Mouse (Mus musculus) bone marrow, adult 2 months (tissue): ENCODE results near the gene Acp4. TPM values are rescaled to one million over a fixed set of nuclear protein-coding genes. Genes with fewer than 3 reads are reported as not detected.

Source experiments
- H3K27ac ChIP-seq: fragments of 200-500 bp; 2 replicates; pipeline ENCODE4 v1.5.1; 2012; ENCODE audit warnings: low read depth, mild to moderate bottlenecking, control low read depth, inconsistent platforms, low read length; ENCODE audit not compliant: control insufficient read depth, poor library complexity, insufficient read depth
- H3K4me1 ChIP-seq: fragments of 200-500 bp; 2 replicates; pipeline ENCODE4 v1.6.1; 2011; ENCODE audit warnings: low read length; ENCODE audit not compliant: control insufficient read depth, insufficient read depth
- H3K4me3 ChIP-seq: fragments of 200-500 bp; replicated peaks from 2 replicates; pipeline ENCODE3; 2011; ENCODE audit warnings: mild to moderate bottlenecking, low read depth, low read length, control low read depth; ENCODE audit not compliant: control insufficient read depth
- CTCF ChIP-seq: fragments of 200-500 bp; IDR thresholded peaks from 2 replicates; pipeline ENCODE4 v1.5.1; 2011; ENCODE audit warnings: low read length, control low read depth; ENCODE audit not compliant: control insufficient read depth, insufficient read depth
- POLR2A ChIP-seq: fragments of 200-500 bp; IDR thresholded peaks from 2 replicates; pipeline ENCODE4 v1.6.1; 2011; ENCODE audit warnings: low read depth, mild to moderate bottlenecking, control low read depth, low read length, borderline replicate concordance; ENCODE audit not compliant: control insufficient read depth
- WGBS: fragments of 180-500 bp; shearing (Covaris S2); methylation state at CpG from one replicate; pipeline ENCODE4 v1.1.7; 2018; 5-methylcytosine and 5-hydroxymethylcytosine counted together
- polyA plus RNA-seq: library from polyadenylated mRNA; stranded (reverse); fragments of >200 nt; gene quantifications from 2 replicates; pipeline ENCODE4 v1.2.4, GENCODE M21; 2011; ENCODE audit warnings: low replicate concordance; ENCODE audit not compliant: missing spikeins, insufficient read depth, insufficient read length

The Acp4 gene
- polyA plus RNA-seq, 1 experiment = not detected

DNA sequence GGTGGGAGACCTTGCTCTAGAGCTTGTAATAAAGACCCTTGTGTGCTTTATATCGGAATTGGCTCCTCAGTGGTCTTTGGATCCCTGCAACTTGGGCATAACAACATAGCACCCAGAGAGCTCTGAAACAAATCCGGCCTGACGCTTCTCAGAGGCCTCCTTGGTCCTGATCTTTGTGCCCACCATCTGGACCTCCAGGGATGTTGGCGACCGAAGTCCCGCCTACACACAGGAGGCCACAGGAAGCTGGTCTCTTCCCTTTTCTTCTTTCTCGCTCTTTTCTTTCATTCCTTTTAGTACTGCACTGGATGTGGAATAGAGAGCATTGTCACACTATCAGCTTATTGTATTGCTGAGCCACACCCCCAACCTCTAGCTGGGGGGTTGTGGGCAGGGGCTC lies 16.3 kb upstream of the Acp4 start:
- WGBS = 68% methylated on average over 7 of the region's 7 CpGs

DNA sequence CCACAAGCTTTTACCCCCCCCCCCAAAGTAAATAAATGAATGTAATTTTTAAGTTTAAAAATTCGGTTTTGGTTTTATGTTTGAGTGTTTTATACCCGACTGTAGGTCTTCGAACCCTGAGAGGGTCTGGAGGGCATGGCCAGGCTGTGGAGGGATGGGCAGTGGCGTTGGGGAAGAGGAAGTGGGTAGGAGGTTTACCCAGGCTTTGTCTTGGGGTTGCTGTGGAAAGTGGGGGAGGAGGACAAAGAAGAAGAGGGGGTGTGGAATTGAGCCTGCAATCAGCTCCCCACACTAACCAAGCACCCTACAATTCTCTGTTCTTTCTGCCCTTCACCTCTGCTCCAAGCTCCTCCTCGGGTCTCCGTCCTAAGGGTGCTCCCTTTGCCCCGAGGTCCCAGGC lies 15.4 kb upstream of the Acp4 start:
- no peak for TF ChIP-seq POLR2A
- no peak for TF ChIP-seq CTCF
- WGBS = 66% methylated on average over 7 of the region's 7 CpGs
- Histone ChIP-seq H3K4me3 (no peak overlapping the region), H3K27ac (no peak overlapping the region), H3K4me1 (no peaks in the 10 kb centered on the region)

More for the DNA sequence above, 16.3 kb upstream of the Acp4 start:
- TF ChIP-seq CTCF = no peak
- TF ChIP-seq POLR2A = no peak
- no peak overlapping the region for H3K4me3 ChIP-seq
- no peaks in the 10 kb centered on the region for H3K4me1 ChIP-seq
- H3K27ac ChIP-seq = no peak overlapping the region

DNA sequence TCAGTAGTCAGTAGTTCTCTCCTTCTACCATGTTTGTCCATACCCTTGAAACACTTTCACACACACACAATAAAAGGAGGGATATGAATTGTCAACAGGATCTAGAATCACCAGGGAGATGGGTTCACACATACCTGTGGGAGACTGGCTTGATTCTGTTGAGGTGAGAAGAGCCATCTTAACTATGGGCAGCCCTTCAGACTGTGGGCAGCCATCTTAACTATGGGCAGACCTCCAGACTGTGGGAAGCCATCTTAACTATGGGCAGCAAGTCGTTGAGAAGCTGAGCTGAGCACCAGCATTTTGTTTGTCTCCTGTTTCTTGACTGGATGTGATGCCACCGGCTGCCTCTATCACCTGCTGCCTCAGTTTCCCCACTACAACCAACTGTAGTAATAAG lies 14.1 kb upstream of the Acp4 start:
- TF ChIP-seq POLR2A = no peak
- TF ChIP-seq CTCF = no peak
- H3K4me3 ChIP-seq = no peak overlapping the region
- 60% methylated on average over 2 of the region's 2 CpGs for whole genome bisulfite sequencing
- no peak overlapping the region for H3K27ac ChIP-seq
- no peaks in the 10 kb centered on the region for H3K4me1 ChIP-seq

DNA sequence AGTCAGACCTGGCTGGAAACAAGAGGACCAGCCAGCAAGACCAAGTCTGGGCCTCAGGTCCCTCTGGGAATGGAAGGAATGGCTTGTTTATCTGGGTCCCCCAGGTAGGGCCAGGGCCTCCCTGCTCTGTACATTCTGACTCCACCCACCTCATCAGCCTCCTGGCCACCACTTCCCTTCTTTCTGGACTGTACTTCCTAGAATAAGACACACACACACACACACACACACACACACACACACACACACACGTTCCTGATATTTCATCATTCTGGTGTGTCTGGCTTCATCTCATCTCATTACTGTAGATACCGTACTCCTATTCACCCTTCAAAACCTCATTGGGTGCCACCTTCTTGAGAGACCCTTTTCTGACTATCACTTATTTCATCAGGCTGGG lies 12.2 kb upstream of the Acp4 start:
- 35% methylated on average over 2 of the region's 2 CpGs for WGBS
- Histone ChIP-seq H3K4me1 (no peaks in the 10 kb centered on the region), H3K27ac (no peak overlapping the region), H3K4me3 (no peak overlapping the region)
- no peak for TF ChIP-seq POLR2A
- TF ChIP-seq CTCF = no peak

DNA sequence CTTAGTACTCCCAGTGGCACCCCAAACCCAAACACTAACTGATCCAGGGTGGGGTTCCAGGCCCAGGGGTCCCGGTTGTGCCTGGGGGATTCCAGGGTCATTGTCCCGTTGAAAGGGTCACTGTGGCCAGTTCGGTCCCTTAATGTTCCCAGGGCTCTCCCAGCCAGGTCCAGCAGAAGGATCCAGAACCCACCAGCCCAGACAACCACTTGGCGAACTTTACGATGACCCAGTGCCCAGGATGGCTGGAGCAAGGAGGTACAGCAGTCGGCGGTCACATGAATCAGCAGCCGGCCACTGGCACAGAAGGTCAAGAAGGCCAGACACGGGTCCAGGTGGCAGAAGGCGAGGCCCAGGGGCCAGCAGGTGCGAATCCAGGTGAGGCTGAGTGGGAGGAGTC lies 10.9 kb upstream of the Acp4 start:
- 68% methylated on average over 11 of the region's 11 CpGs for WGBS
- H3K27ac ChIP-seq = no peak overlapping the region
- TF ChIP-seq POLR2A = no peak
- TF ChIP-seq CTCF = no peak

DNA sequence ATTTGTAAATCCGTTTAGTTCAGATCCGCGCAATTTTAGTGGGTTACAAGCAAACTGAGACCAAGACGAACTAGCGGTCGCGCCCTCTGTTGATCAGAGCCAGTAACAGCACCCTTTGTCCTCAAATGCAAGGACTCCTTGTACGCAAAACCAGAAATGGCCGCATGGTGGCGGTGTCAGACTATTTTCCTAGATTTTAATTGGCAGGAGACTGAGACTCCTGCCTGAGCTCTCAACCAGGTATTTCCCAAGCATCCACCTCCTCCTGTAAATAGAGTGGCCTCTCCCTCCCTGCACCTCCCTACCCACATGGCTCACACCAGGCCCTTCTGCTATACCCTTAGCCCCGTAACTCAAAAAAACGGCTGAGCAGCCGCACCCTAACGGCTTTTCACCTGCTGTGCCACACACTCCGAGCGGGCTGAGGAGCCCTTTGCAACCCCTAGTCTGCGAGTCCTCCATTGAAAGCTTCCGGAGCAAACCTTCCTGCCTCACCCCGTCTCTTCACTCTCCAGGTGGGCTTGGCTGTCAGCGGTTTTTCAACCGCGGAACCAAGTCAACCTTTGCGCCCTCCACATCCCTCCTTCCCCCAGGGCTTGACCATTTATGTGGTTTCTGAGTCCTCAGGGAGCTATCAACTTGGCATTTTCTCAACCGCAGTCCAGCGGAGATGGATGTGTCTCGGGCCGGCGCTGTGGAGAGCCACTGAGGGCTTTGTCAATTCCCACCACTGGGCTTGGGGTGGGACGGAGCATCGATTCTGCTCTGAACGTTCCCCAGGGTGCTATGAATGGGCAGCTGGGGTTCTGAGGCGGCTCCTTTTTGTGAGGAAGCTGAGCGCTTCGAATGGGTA lies 5.8 kb upstream of the Acp4 start:
- Histone ChIP-seq H3K4me3 (no peak overlapping the region), H3K27ac (no peak overlapping the region), H3K4me1 (no peaks in the 10 kb centered on the region)
- 3% methylated on average over 34 of the region's 34 CpGs for WGBS
- TF ChIP-seq POLR2A = no peak
- TF ChIP-seq CTCF = peak; percentile 90

More for the DNA sequence above, 10.9 kb upstream of the Acp4 start:
- Histone ChIP-seq H3K4me1 (no peaks in the 10 kb centered on the region), H3K4me3 (no peak overlapping the region)

DNA sequence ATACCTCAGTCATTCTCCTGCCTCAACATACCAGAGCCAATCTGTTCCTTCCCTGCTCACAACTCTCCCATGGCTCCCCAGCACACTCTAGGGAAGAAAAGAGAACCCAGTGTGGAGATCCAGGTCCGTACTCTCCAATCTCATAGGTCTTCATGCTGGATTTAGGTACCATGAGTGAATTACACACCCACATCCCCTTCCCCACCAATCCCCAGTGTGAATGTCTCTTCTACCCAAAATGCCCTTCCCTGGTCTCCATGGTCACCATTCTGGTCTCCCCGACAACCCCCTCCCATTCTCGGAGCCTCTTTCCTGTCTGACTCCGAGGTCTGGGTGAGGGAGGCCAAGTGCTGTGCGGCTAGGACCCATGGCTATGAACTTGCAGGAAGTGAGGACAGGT lies 4.0 kb upstream of the Acp4 start, which contains the start of gene Gm15517:
TSS of gene Gm15517 (plus strand) at position 301 of the 400 bp plus-strand sequence.
- 34% methylated on average over 5 of the region's 5 CpGs for WGBS
- no peak within 1 kb of the TSS for H3K4me3 ChIP-seq
- H3K4me1 ChIP-seq = no peaks in the 10 kb centered on the region
- no peak for TF ChIP-seq CTCF
- H3K27ac ChIP-seq = no peak within 1 kb of the TSS

DNA sequence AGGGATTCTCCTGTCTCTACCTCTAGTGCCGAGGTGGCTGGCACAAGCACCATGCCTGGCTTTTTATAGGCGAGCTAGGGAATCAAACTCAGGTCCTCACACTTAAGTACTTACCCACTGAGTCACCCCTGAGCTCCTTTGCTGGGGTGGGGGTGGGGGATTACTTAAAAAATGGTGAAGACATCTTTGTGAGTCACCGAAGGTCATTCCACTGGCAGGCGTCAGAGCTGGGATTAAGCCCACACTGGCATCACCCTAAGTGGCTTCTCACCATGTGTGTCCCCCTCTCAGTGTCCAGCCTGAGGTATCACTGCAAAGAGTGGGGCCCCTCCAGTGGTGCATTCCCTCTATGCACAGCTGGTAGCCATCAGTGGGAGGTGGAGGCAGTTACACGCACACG lies 3.2 kb upstream of the Acp4 start:
- WGBS = 72% methylated on average over 6 of the region's 6 CpGs
- no peaks in the 10 kb centered on the region for H3K4me1 ChIP-seq
- no peak for TF ChIP-seq POLR2A
- TF ChIP-seq CTCF = no peak
- H3K4me3 ChIP-seq = no peak overlapping the region
- no peak overlapping the region for H3K27ac ChIP-seq
